Mouse (Mus musculus) heart, adult 8-10 months (tissue): ENCODE measurements at regions not wholly inside any gene's neighbourhood (a gene's known extent, or its start where the extent isn't known, plus 50 kb on each side); places are given as distances from the start of the nearest gene placed in this dataset.

ENCODE experiments used
- DNase-seq: peaks from one replicate; pipeline ENCODE4 v3.0.0; 2022; ENCODE audit warnings: low spot score

GRCm38 (mm10) chr12:27838955-27839354, 496.6 kb upstream of the Sox11 start:
- DNase-seq: no peak

- no peak for DNase-seq
These were observed 496.0 kb upstream of the Sox11 start for GRCm38 (mm10) chr12:27838384-27838783.

GRCm38 (mm10) chr12:27826208-27826607, 483.8 kb upstream of the Sox11 start:
- no peak for DNase-seq

GRCm38 (mm10) chr12:27823392-27823791, 481.0 kb upstream of the Sox11 start:
- DNase-seq: no peak

- DNase-seq: peak; percentile 11
These were observed 454.3 kb upstream of the Sox11 start for GRCm38 (mm10) chr12:27796642-27797041.

GRCm38 (mm10) chr12:27786716-27787291, 444.4 kb upstream of the Sox11 start:
- DNase-seq: no peak

GRCm38 (mm10) chr12:27780801-27781200, 438.4 kb upstream of the Sox11 start:
- DNase-seq: no peak

- DNase-seq: no peak
These were observed 423.6 kb upstream of the Sox11 start for GRCm38 (mm10) chr12:27765948-27766347.

- no peak for DNase-seq
These were observed 416.6 kb upstream of the Sox11 start for GRCm38 (mm10) chr12:27759016-27759415.

GRCm38 (mm10) chr12:27757641-27758040, 415.3 kb upstream of the Sox11 start:
- DNase-seq: no peak

GRCm38 (mm10) chr12:27724619-27725200, 382.3 kb upstream of the Sox11 start:
- DNase-seq: no peak

- no peak for DNase-seq
These were observed 338.1 kb upstream of the Sox11 start for GRCm38 (mm10) chr12:27680459-27680858.

- no peak for DNase-seq
These were observed 331.0 kb upstream of the Sox11 start for GRCm38 (mm10) chr12:27673404-27673803.

- no peak for DNase-seq
These were observed 328.3 kb upstream of the Sox11 start for GRCm38 (mm10) chr12:27670650-27671084.

- no peak for DNase-seq
These were observed 327.8 kb upstream of the Sox11 start for GRCm38 (mm10) chr12:27670190-27670589.

- DNase-seq: no peak
These were observed 327.2 kb upstream of the Sox11 start for GRCm38 (mm10) chr12:27669542-27669941.

- no peak for DNase-seq
These were observed 324.1 kb upstream of the Sox11 start for GRCm38 (mm10) chr12:27666456-27666855.

- DNase-seq: no peak
These were observed 320.8 kb upstream of the Sox11 start for GRCm38 (mm10) chr12:27663126-27663525.

GRCm38 (mm10) chr12:27662723-27663122, 320.3 kb upstream of the Sox11 start:
- DNase-seq: no peak

- DNase-seq: peak; percentile 20
These were observed 315.2 kb upstream of the Sox11 start for GRCm38 (mm10) chr12:27657536-27657935.

GRCm38 (mm10) chr12:27653541-27653940, 311.2 kb upstream of the Sox11 start:
- no peak for DNase-seq

GRCm38 (mm10) chr12:27648602-27649001, 306.2 kb upstream of the Sox11 start:
- no peak for DNase-seq

- no peak for DNase-seq
These were observed 304.3 kb upstream of the Sox11 start for GRCm38 (mm10) chr12:27646497-27647307.
